Mouse (Mus musculus): ENCODE data around the gene B230217C12Rik. TPM values are rescaled to one million over a fixed set of nuclear protein-coding genes. Genes with fewer than 3 reads are reported as not detected.

B230217C12Rik gene
- polyA plus RNA-seq, 1 experiment from 2014 or later = 8.3 TPM

DNA sequence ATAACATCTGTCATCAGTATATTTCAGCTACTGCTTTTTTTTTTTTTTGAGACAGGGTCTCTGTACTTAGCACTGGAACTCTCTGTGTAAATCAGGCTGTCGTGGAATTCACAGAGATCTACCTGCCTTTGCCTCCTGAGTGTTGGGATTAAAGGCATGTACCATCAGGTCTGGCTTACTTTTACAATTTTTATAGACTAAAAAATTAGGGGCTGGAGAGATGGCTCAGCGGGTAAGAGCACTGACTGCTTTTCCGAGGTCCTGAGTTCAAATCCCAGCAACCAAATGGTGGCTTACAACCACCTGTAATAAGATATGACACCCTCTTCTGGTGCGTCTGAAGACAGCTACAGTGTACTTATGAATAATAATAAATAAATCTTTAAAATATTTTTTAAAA is 39.8 kb downstream of the B230217C12Rik start:
- Histone ChIP-seq H3K4me1 (ENCODE audit: control insufficient read depth, insufficient read depth, low read length) (no peaks in the 10 kb centered on the region), H3K27me3 (ENCODE audit: control insufficient read depth, insufficient read depth, low read length) (no peaks in the 10 kb centered on the region), H3K9me3 (replicated peaks; ENCODE audit: control insufficient read depth, low read length) (no peaks in the 10 kb centered on the region), H3K27ac (ENCODE audit: low read depth, low read length) (no peak overlapping the region), H3K9ac (ENCODE audit: low read depth, low read length) (no peak overlapping the region), H3K4me3 (ENCODE audit: low read depth, low read length) (no peak overlapping the region), H3K4me2 (no peak overlapping the region), H3K36me3 (ENCODE audit: control insufficient read depth, insufficient read depth, low read length) (no peaks in the 10 kb centered on the region)
- no peak for ATAC-seq (replicated peaks; ENCODE audit: insufficient number of reproducible peaks, low FRiP score, low TSS enrichment)
- WGBS (ENCODE audit: insufficient replicate concordance) = 89% methylated on average over 4 of the region's 4 CpGs

DNA sequence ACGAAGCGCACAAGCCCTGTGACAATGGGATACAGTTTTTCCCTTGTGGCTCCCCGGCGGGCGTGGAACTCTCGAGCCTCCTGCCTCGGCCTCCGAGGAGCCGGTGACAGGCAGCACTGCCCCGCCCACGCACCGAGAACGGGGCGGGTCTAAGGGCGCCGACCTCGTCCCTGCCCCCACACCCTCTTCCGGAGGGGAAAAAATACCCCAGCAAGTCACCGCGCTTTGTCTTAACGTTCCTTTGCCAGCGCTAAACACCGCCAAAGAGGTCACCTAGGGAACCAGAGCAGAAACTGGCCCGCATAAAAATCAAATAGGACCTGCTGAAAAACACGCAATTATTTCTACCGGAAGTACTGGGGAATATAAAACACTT is 43.0 kb downstream of the B230217C12Rik start:
- peak; percentile 72 for ATAC-seq (replicated peaks; ENCODE audit: insufficient number of reproducible peaks, low FRiP score, low TSS enrichment)
- Histone ChIP-seq H3K9ac (ENCODE audit: low read depth, low read length) (peak overlapping the region; percentile 70), H3K36me3 (ENCODE audit: control insufficient read depth, insufficient read depth, low read length) (no peaks in the 10 kb centered on the region), H3K9me3 (replicated peaks; ENCODE audit: control insufficient read depth, low read length) (no peaks in the 10 kb centered on the region), H3K4me1 (ENCODE audit: control insufficient read depth, insufficient read depth, low read length) (no peaks in the 10 kb centered on the region), H3K4me3 (ENCODE audit: low read depth, low read length) (peak overlapping the region; percentile 61), H3K27ac (ENCODE audit: low read depth, low read length) (peak overlapping the region; percentile 85), H3K4me2 (peak overlapping the region; percentile 61), H3K27me3 (ENCODE audit: control insufficient read depth, insufficient read depth, low read length) (no peaks in the 10 kb centered on the region)
- WGBS (ENCODE audit: insufficient replicate concordance) = 6% methylated on average over 26 of the region's 26 CpGs

DNA sequence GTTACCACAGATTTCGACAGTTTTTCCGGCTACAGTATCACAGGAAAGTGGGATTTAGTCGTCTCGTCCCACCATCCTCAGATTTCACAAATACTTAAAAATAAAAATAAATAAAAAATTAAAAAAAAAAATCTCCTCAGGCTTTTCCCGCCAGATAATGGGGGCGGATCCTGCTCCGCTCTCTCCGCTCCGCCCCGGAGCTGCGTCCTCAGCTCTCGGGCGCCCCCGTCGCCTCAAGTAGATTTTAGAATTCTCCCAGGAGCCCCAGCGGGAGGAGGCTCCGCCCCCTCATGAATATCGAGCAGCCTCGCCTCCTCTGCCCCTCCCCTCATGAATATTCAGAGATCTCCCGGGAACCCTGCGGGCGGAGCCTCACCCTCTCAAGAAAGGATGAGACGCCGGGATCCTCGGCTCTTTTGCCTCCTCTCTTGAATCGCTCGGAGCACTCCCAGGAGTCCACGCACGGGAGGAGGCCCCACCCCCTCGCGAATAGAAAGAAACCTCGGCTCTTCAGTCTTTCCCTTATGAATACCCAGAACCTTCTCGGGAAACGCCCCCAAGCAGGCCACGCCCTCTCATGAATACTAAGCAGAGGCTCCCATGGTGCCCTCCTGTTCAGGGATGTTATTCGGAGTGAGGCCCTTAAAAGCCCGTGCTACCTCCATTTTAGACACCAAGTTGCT is 43.5 kb downstream of the B230217C12Rik start, which contains the start of gene Fbxo47:
Fbxo47 (minus strand) TSS at position 237 of the 683 bp plus-strand sequence.
- ATAC-seq (replicated peaks; ENCODE audit: insufficient number of reproducible peaks, low FRiP score, low TSS enrichment) = peak; percentile 95
- H3K27me3 ChIP-seq (ENCODE audit: control insufficient read depth, insufficient read depth, low read length) = no peaks in the 10 kb centered on the region
- peak within 1 kb of the TSS; percentile 61 for H3K4me2 ChIP-seq
- peak within 1 kb of the TSS; percentile 70 for H3K9ac ChIP-seq (ENCODE audit: low read depth, low read length)
- peak within 1 kb of the TSS; percentile 61 for H3K4me3 ChIP-seq (ENCODE audit: low read depth, low read length)
- H3K4me1 ChIP-seq (ENCODE audit: control insufficient read depth, insufficient read depth, low read length) = no peaks in the 10 kb centered on the region
- under 1% methylated on average over 37 of the region's 37 CpGs for WGBS (ENCODE audit: insufficient replicate concordance)
- peak within 1 kb of the TSS; percentile 85 for H3K27ac ChIP-seq (ENCODE audit: low read depth, low read length)
- no peaks in the 10 kb centered on the region for H3K36me3 ChIP-seq (ENCODE audit: control insufficient read depth, insufficient read depth, low read length)
- no peaks in the 10 kb centered on the region for H3K9me3 ChIP-seq (replicated peaks; ENCODE audit: control insufficient read depth, low read length)

DNA sequence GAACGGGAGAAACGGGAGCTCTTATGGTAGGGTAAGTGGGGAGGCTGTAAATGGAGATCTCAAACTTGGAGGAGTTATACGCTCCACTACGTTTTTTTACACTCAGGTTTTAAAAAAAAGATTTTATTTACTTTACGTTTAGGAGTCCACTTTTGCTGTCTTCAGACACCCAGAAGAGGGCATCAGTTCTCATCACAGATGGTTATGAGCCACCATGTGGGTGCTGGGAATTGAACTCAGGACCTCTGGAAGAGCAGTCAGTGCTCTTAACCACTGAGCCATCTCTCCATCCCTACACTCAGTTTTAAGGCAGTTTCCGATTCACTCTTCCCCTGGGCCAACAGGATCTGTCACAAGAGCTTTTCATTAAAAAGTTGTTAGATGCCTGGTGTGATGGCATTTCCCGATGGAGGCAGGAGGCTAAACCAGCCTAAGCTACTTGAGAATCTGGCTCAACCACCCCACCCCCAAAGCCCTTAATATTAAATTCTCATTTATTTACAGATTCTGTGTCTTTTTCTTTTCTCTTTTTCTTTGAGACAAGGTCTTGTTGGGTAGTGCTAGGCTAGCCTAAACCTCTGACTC is 44.1 kb downstream of the B230217C12Rik start:
- Histone ChIP-seq H3K4me1 (ENCODE audit: control insufficient read depth, insufficient read depth, low read length) (no peaks in the 10 kb centered on the region), H3K9me3 (replicated peaks; ENCODE audit: control insufficient read depth, low read length) (no peaks in the 10 kb centered on the region), H3K27ac (ENCODE audit: low read depth, low read length) (peak overlapping the region; percentile 80), H3K4me2 (peak overlapping the region; percentile 61), H3K9ac (ENCODE audit: low read depth, low read length) (peak overlapping the region; percentile 65; the same call in 1 of the 2 replicates), H3K36me3 (ENCODE audit: control insufficient read depth, insufficient read depth, low read length) (no peaks in the 10 kb centered on the region), H3K27me3 (ENCODE audit: control insufficient read depth, insufficient read depth, low read length) (no peaks in the 10 kb centered on the region), H3K4me3 (ENCODE audit: low read depth, low read length) (peak overlapping the region; percentile 61)
- ATAC-seq (replicated peaks; ENCODE audit: insufficient number of reproducible peaks, low FRiP score, low TSS enrichment) = no peak
- 22% methylated on average over 7 of the region's 7 CpGs for WGBS (ENCODE audit: insufficient replicate concordance)

DNA sequence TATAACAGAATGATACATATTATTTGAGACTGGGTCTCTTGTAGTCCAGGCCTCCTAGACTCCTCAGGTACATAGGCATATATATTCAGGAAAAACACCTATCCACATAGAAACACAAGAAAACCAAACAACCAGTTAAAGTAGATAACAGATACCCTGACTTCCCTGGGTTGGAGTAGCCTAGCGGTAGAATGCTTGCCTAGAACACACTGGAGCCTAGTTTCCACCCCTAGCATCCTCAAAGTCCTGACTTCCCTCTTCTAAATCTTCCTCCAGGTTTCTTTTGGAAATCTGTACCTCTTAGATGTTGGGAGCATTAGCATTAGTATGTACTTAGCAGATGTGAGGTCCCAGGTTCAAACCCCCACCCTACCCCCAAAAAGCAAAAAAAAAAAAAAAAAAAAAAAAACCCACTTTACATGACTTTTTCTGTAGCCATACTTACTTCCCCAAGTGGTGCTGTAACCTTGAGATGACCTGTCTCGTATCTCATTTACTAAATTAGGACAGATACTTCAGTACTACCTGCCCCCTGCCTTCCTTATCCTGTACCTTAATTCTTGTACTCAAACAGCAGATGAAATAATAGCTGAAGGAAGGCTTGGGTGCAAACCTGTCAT is 44.8 kb downstream of the B230217C12Rik start:
- no peak for ATAC-seq (replicated peaks; ENCODE audit: insufficient number of reproducible peaks, low FRiP score, low TSS enrichment)
- Histone ChIP-seq H3K9ac (ENCODE audit: low read depth, low read length) (no peak overlapping the region), H3K27me3 (ENCODE audit: control insufficient read depth, insufficient read depth, low read length) (no peaks in the 10 kb centered on the region), H3K4me3 (ENCODE audit: low read depth, low read length) (peak overlapping the region; percentile 61; the same call in 1 of the 2 replicates), H3K4me1 (ENCODE audit: control insufficient read depth, insufficient read depth, low read length) (no peaks in the 10 kb centered on the region), H3K36me3 (ENCODE audit: control insufficient read depth, insufficient read depth, low read length) (no peaks in the 10 kb centered on the region), H3K4me2 (no peak overlapping the region; the same call in 1 of the 2 replicates), H3K9me3 (replicated peaks; ENCODE audit: control insufficient read depth, low read length) (no peaks in the 10 kb centered on the region), H3K27ac (ENCODE audit: low read depth, low read length) (no peak overlapping the region)
- 89% methylated on average over 2 of the region's 2 CpGs for WGBS (ENCODE audit: insufficient replicate concordance)

DNA sequence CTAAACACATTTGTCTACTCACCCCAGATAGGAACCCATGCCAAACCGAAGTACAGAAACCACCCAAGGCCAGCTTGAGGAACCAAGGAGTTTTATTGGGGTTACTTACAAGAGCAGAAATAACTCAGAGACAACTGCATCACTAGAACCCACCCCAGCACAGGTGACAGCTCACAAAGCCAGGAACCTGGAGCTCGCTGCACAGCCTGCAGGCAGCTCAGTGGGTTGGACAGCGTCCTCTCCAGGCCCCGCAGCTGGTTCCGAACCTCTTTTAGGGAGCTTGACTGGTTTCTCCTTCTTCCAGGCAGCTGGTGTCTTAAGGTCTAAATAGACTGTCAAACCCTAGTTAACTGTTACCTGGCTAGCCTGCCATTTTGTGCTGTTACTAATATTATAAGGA is 51.2 kb downstream of the B230217C12Rik start:
- H3K36me3 ChIP-seq (ENCODE audit: control insufficient read depth, insufficient read depth, low read length) = no peaks in the 10 kb centered on the region
- WGBS (ENCODE audit: insufficient replicate concordance) = 71% methylated on average over 5 of the region's 5 CpGs
- ATAC-seq (replicated peaks; ENCODE audit: insufficient number of reproducible peaks, low FRiP score, low TSS enrichment) = no peak

More for the DNA sequence above, 51.2 kb downstream of the B230217C12Rik start:
- Histone ChIP-seq H3K4me3 (ENCODE audit: low read depth, low read length) (no peak overlapping the region), H3K9ac (ENCODE audit: low read depth, low read length) (no peak overlapping the region), H3K27me3 (ENCODE audit: control insufficient read depth, insufficient read depth, low read length) (no peaks in the 10 kb centered on the region), H3K4me1 (ENCODE audit: control insufficient read depth, insufficient read depth, low read length) (no peaks in the 10 kb centered on the region), H3K4me2 (no peak overlapping the region), H3K9me3 (replicated peaks; ENCODE audit: control insufficient read depth, low read length) (no peaks in the 10 kb centered on the region), H3K27ac (ENCODE audit: low read depth, low read length) (no peak overlapping the region)

Other genes starting within 250 kb of the B230217C12Rik start
- gene Epop, start 211.1 kb upstream of the B230217C12Rik start, polyA plus RNA-seq (2014; fragmentation: Nextera tagmentation; extraction: Ambion mirVana) = 1.4 and 1.5 TPM in 2 replicates
- 2.9 and 3.3 TPM in 2 replicates for gene Mllt6, start 177.4 kb upstream of the B230217C12Rik start, polyA plus RNA-seq (2014; fragmentation: Nextera tagmentation; extraction: Ambion mirVana)
- 45.8 and 52.3 TPM in 2 replicates for gene Cisd3, start 155.0 kb upstream of the B230217C12Rik start, polyA plus RNA-seq (2014; fragmentation: Nextera tagmentation; extraction: Ambion mirVana)
- 10.3 and 16.4 TPM in 2 replicates for gene Pcgf2, start 140.3 kb upstream of the B230217C12Rik start, polyA plus RNA-seq (2014; fragmentation: Nextera tagmentation; extraction: Ambion mirVana)
- gene Psmb3, start 137.4 kb upstream of the B230217C12Rik start, polyA plus RNA-seq (2014; fragmentation: Nextera tagmentation; extraction: Ambion mirVana) = 416 and 447 TPM in 2 replicates
- gene Pip4k2b, start 96.1 kb upstream of the B230217C12Rik start, polyA plus RNA-seq (2014; fragmentation: Nextera tagmentation; extraction: Ambion mirVana) = 0.70 and 1.2 TPM in 2 replicates
- 9.2 and 9.9 TPM in 2 replicates for gene Cwc25, start 74.2 kb upstream of the B230217C12Rik start, polyA plus RNA-seq (2014; fragmentation: Nextera tagmentation; extraction: Ambion mirVana)
- 0.38 TPM in 1 of 2 replicates, not detected in the other for gene 1700001P01Rik, start 64.9 kb upstream of the B230217C12Rik start, polyA plus RNA-seq (2014; fragmentation: Nextera tagmentation; extraction: Ambion mirVana)
- gene Rpl23, start 58.3 kb upstream of the B230217C12Rik start, polyA plus RNA-seq (2014; fragmentation: Nextera tagmentation; extraction: Ambion mirVana) = 461 and 517 TPM in 2 replicates
- gene Lasp1, start 41.8 kb upstream of the B230217C12Rik start, polyA plus RNA-seq (2014; fragmentation: Nextera tagmentation; extraction: Ambion mirVana) = 30.0 and 37.5 TPM in 2 replicates
- 0.66 and 1.3 TPM in 2 replicates for gene Fbxo47, start 43.4 kb downstream of the B230217C12Rik start, polyA plus RNA-seq (2014; fragmentation: Nextera tagmentation; extraction: Ambion mirVana)
- gene Plxdc1, start 145.7 kb downstream of the B230217C12Rik start, polyA plus RNA-seq (2014; fragmentation: Nextera tagmentation; extraction: Ambion mirVana) = 0.14 TPM in 1 of 2 replicates, not detected in the other
- 7.2 and 8.0 TPM in 2 replicates for gene Arl5c, start 155.4 kb downstream of the B230217C12Rik start, polyA plus RNA-seq (2014; fragmentation: Nextera tagmentation; extraction: Ambion mirVana)
- gene Cacnb1, start 182.3 kb downstream of the B230217C12Rik start, polyA plus RNA-seq (2014; fragmentation: Nextera tagmentation; extraction: Ambion mirVana) = 5.0 and 6.1 TPM in 2 replicates
- gene Rpl19, start 185.9 kb downstream of the B230217C12Rik start, polyA plus RNA-seq (2014; fragmentation: Nextera tagmentation; extraction: Ambion mirVana) = 855 and 888 TPM in 2 replicates
- gene Stac2, start 212.7 kb downstream of the B230217C12Rik start, polyA plus RNA-seq (2014; fragmentation: Nextera tagmentation; extraction: Ambion mirVana) = 0.26 and 0.27 TPM in 2 replicates